Mouse (Mus musculus) spleen, adult 2 months (tissue): ENCODE results near the gene Gabpa.

Experiments
- CTCF ChIP-seq: fragments of 200-500 bp; IDR thresholded peaks from 2 replicates; pipeline ENCODE4 v1.5.1; 2011; ENCODE audit warnings: mild to moderate bottlenecking, inconsistent platforms; ENCODE audit not compliant: insufficient read depth, insufficient read length, insufficient replicate concordance; ENCODE audit errors: extremely low read depth
- POLR2A ChIP-seq: fragments of 200-500 bp; IDR thresholded peaks from 2 replicates; pipeline ENCODE4 v1.6.1; 2011; ENCODE audit warnings: low read depth, low read length, inconsistent platforms

DNA sequence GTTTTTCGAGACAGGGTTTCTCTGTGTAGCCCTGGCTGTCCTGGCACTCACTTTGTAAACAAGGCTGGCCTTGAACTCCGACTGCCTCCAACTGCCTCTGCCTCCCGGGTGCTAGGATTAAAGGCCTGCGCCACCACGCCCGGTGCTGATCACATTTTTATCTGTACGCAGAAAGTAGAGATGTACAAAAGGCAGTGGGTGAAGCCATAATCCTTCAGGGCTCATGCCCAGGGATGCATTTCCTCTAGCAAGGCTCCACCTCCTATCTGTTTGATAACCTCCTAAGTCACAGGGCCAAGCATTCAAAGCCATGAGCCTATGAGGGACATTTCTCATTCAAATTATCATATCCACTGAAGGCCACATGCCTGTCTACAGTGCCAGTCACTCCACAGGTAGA, 26.9 kb upstream of the Gabpa start:
- TF ChIP-seq POLR2A (no peak), CTCF (no peak)
